ENCODE assay signal across 8 mouse cellular contexts in the genomic region with DNA sequence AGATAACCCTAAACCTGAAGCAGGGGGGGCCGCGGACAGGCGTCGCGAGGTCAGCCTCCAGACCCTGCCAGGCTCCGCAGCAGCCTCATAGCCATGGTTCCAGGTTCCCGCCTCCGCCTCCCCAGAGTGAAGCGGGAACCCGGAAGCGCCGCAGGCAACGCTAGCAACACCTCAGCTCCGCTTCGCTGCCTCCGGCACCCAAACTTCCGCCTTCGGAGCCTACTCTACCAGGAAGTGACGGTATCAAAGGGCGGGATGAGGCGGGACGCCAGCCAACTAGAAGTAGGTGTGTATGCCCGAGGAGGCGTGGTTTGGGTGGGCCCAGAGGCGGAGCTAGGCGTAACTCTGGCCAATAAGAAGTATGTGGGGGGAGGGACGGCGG. TPM values are rescaled to one million over a fixed set of nuclear protein-coding genes. Genes with fewer than 3 reads are reported as not detected.
A peak's percentile ranks its signal among the peaks of the same experiment; 100 is the strongest.
DNase-seq lines count a peak whose midpoint lies in the region; ATAC-seq lines count a peak whose summit lies in the region.

TSS of gene Slc38a10 (minus strand) at position 234 of the 382 bp plus-strand sequence.

- WGBS in hindbrain, embryonic 12.5 days, result under 1% methylated on average over 28 of the region's 28 CpGs

- H3K27ac ChIP-seq in hindbrain, embryonic 12.5 days, result peak within 1 kb of the TSS; percentile 83

- peak within 1 kb of the TSS; percentile 78 for H3K4me2 ChIP-seq in hindbrain, embryonic 12.5 days (replicated peaks)

- no peaks in the 10 kb centered on the region for H3K27me3 ChIP-seq in hindbrain, embryonic 12.5 days

- DNase-seq in NIH3T3 (ENCODE audit: low read depth), result peak; percentile 100
- peak; percentile 100 for DNase-seq in cerebellum, postnatal 10 days
- DNase-seq in frontal cortex, postnatal 10 days (ENCODE audit: low spot score in 2 of 2), result peak; percentile 99
- DNase-seq in layer of hippocampus, postnatal 14 days (ENCODE audit: low spot score in 2 of 2), result peak; percentile 100
- DNase-seq in lung, postnatal 14 days, result peak; percentile 100
- peak; percentile 99 for DNase-seq in retina, adult 2 months (ENCODE audit: low read depth, low spot score)
- DNase-seq in thymus, postnatal 36 days, result peak; percentile 99 to 100

- H3K36me3 ChIP-seq in hindbrain, embryonic 12.5 days, result no peaks in the 10 kb centered on the region

- H3K9ac ChIP-seq in hindbrain, embryonic 12.5 days, result peak within 1 kb of the TSS; percentile 83

- H3K4me3 ChIP-seq in hindbrain, embryonic 12.5 days, result peak within 1 kb of the TSS; percentile 89

- peak; percentile 97 for ATAC-seq in hindbrain, embryonic 12.5 days (ENCODE audit: low FRiP score)

- no peaks in the 10 kb centered on the region for H3K9me3 ChIP-seq in hindbrain, embryonic 12.5 days (replicated peaks)

- H3K4me1 ChIP-seq in hindbrain, embryonic 12.5 days, result peaks cover 23% of the 10 kb centered on the region

RNA-seq across cellular contexts. Expression of gene Slc38a10, which starts in this region (rescaled TPM):
- 121 and 125 TPM in 2 replicates for polyA plus RNA-seq in hindbrain, embryonic 12.5 days (2016; fragmentation: Nextera tagmentation; extraction: Ambion mirVana)
- 10 to 100 TPM; 94.1 to 94.8 TPM for total RNA-seq in layer of hippocampus, postnatal 14 days (2021)

Comparison
In these comparisons a context has a peak if more than half of its experiments do, and no peak if none do; other contexts are left out.
1. Peak in every context shown above with its lines: DNase-seq, ATAC-seq, H3K4me3 ChIP-seq and H3K27ac ChIP-seq.